Mouse (Mus musculus): Measurements from ENCODE around the gene Adig.
A peak's percentile ranks its signal among the peaks of the same experiment; 100 is the strongest.

DNA sequence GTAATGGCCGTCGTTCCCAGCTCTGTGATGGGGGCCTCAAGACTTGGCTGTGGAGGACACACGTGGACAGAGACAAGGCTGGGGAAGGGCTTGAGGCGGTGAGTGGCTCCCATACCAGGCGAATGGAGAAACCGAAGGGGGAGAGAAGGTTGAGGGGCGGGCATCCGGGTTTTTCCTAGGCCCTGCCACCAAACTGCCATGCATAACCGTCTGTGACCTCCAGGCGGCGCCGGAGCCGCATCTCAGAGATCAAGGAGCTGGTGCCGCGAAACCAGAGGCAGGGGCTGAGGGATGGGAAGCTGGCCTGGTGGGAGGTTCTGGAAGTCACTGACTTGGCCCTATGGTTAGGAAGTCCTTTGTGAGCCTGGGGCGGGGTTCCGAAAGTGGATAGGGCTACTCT, 44.3 kb downstream of the Adig start:
- TF ChIP-seq CTCF (conservative IDR thresholded peaks at IDR 0.05 in 1 of 2, IDR thresholded peaks at IDR 0.05 in 1 of 2; ENCODE audit: low read depth in 2 of 2, low read length in 2 of 2) (peak; percentile 44 to 89), ZKSCAN1 (IDR thresholded peaks at IDR 0.05; ENCODE audit: borderline replicate concordance, low read depth, low read length) (no peak), JUND (conservative IDR thresholded peaks at IDR 0.05; ENCODE audit: low read depth, low read length) (no peak), UBTF (IDR thresholded peaks at IDR 0.05; ENCODE audit: low read depth, low read length) (no peak), POLR2A (IDR thresholded peaks at IDR 0.05; ENCODE audit: low read depth, low read length) (no peak), NRF1 (IDR thresholded peaks at IDR 0.05; ENCODE audit: low read depth, low read length) (no peak), ZC3H11A (IDR thresholded peaks at IDR 0.05; ENCODE audit: low read depth, low read length) (no peak), MXI1 (IDR thresholded peaks at IDR 0.05; ENCODE audit: low read depth, low read length) (no peak), E2F4 (IDR thresholded peaks at IDR 0.05; ENCODE audit: insufficient replicate concordance, low read depth, low read length) (no peak), ELF1 (IDR thresholded peaks at IDR 0.05; ENCODE audit: low read depth, low read length) (peak; percentile 53; the same call in 1 of the 2 replicates), ZNF384 (IDR thresholded peaks at IDR 0.05; ENCODE audit: low read depth, low read length) (no peak), HCFC1 (IDR thresholded peaks at IDR 0.05; ENCODE audit: low read depth, low read length) (no peak), MAX (IDR thresholded peaks at IDR 0.05; ENCODE audit: low read length) (no peak), GABPA (IDR thresholded peaks at IDR 0.05; ENCODE audit: insufficient replicate concordance, low read depth, low read length) (no peak)

All from CH12.LX (cell line).